Comparison of ENCODE assay signal across 8 mouse cellular contexts in genomic region chr13:55512379-55513031, GRCm38 (mm10). TPM values are rescaled to one million over a fixed set of nuclear protein-coding genes. Genes with fewer than 3 reads are reported as not detected.
DNase-seq lines count a peak whose midpoint lies in the region; ATAC-seq and TF ChIP-seq lines count a peak whose summit lies in the region.

No protein-coding gene starts in this region.

- peak; percentile 58 for ATAC-seq in hindbrain, embryonic 15.5 days (ENCODE audit: low FRiP score, low read depth)
- peak; percentile 26 for ATAC-seq in liver, embryonic 13.5 days (ENCODE audit: low read depth)
- peak; percentile 62 for ATAC-seq in neural tube, embryonic 13.5 days (ENCODE audit: low read depth)
- ATAC-seq in erythroid progenitor cell, adult 5-6 weeks (replicated peaks; ENCODE audit: low FRiP score, poor library complexity, severe bottlenecking), result no peak

- H3K4me3 ChIP-seq in cerebellum, adult 2 months (replicated peaks; ENCODE audit: insufficient read depth, low read depth, low read length), result peak overlapping the region; percentile 67
- H3K4me3 ChIP-seq in hindbrain, embryonic 15.5 days, result peak overlapping the region; percentile 85
- peak overlapping the region; percentile 75 for H3K4me3 ChIP-seq in liver, embryonic 13.5 days (replicated peaks)
- H3K4me3 ChIP-seq in neural tube, embryonic 13.5 days, result peak overlapping the region; percentile 72

- H3K27me3 ChIP-seq in cerebellum, adult 2 months (ENCODE audit: control insufficient read depth, insufficient read depth, low read length), result no peaks in the 10 kb centered on the region
- no peaks in the 10 kb centered on the region for H3K27me3 ChIP-seq in hindbrain, embryonic 15.5 days
- H3K27me3 ChIP-seq in liver, embryonic 13.5 days, result peaks cover 18% of the 10 kb centered on the region
- peaks cover 7% of the 10 kb centered on the region; the same call in 1 of the 2 replicates for H3K27me3 ChIP-seq in neural tube, embryonic 13.5 days

- H3K4me2 ChIP-seq in hindbrain, embryonic 15.5 days, result peak overlapping the region; percentile 79
- peak overlapping the region; percentile 97 for H3K4me2 ChIP-seq in liver, embryonic 13.5 days
- peak overlapping the region; percentile 96 for H3K4me2 ChIP-seq in neural tube, embryonic 13.5 days

- peak overlapping the region; percentile 90 for H3K9ac ChIP-seq in hindbrain, embryonic 15.5 days
- H3K9ac ChIP-seq in liver, embryonic 13.5 days, result peak overlapping the region; percentile 81
- H3K9ac ChIP-seq in neural tube, embryonic 13.5 days, result peak overlapping the region; percentile 86

- WGBS in cerebellum, adult 2 months, result under 1% methylated on average over 25 of the region's 25 CpGs
- WGBS in hindbrain, embryonic 15.5 days, result 1% methylated on average over 25 of the region's 25 CpGs
- 5% methylated on average over 24 of the region's 25 CpGs for WGBS in liver, embryonic 13.5 days (ENCODE audit: insufficient replicate concordance)
- 4% methylated on average over 25 of the region's 25 CpGs for WGBS in neural tube, embryonic 13.5 days

- peaks cover 5% of the 10 kb centered on the region for H3K4me1 ChIP-seq in cerebellum, adult 2 months (ENCODE audit: control insufficient read depth, insufficient read depth, low read length)
- H3K4me1 ChIP-seq in hindbrain, embryonic 15.5 days (replicated peaks), result peaks cover 30% of the 10 kb centered on the region
- peaks cover 55% of the 10 kb centered on the region for H3K4me1 ChIP-seq in liver, embryonic 13.5 days (replicated peaks)
- H3K4me1 ChIP-seq in neural tube, embryonic 13.5 days (replicated peaks), result peaks cover 29% of the 10 kb centered on the region

- TF ChIP-seq CTCF in cerebellum, adult 2 months (IDR thresholded peaks at IDR 0.05; ENCODE audit: borderline replicate concordance, insufficient read depth, low read depth, low read length), result no peak

- no peak overlapping the region for H3K27ac ChIP-seq in cerebellum, adult 2 months (ENCODE audit: insufficient read depth, low read length)
- H3K27ac ChIP-seq in hindbrain, embryonic 15.5 days (replicated peaks), result peak overlapping the region; percentile 91
- peak overlapping the region; percentile 82 for H3K27ac ChIP-seq in liver, embryonic 13.5 days
- H3K27ac ChIP-seq in neural tube, embryonic 13.5 days (replicated peaks), result peak overlapping the region; percentile 67

- H3K9me3 ChIP-seq in hindbrain, embryonic 15.5 days, result no peaks in the 10 kb centered on the region
- no peaks in the 10 kb centered on the region for H3K9me3 ChIP-seq in liver, embryonic 13.5 days (replicated peaks)
- no peaks in the 10 kb centered on the region for H3K9me3 ChIP-seq in neural tube, embryonic 13.5 days

- TF ChIP-seq POLR2A in cerebellum, adult 2 months (IDR thresholded peaks at IDR 0.05; ENCODE audit: borderline replicate concordance, insufficient read depth, low read length), result no peak

- peak; percentile 43 for DNase-seq in right cerebral cortex, postnatal 4 days
- DNase-seq in right cerebral cortex, adult 18-20 months, result no peak
- peak; percentile 67 for DNase-seq in cerebellum, adult 2 months
- peak; percentile 77 for DNase-seq in gastrocnemius, adult 18-20 months (ENCODE audit: low spot score)
- no peak for DNase-seq in liver, embryonic 13.5 days

- peaks cover 2% of the 10 kb centered on the region; the same call in 1 of the 2 replicates for H3K36me3 ChIP-seq in hindbrain, embryonic 15.5 days
- peaks cover 21% of the 10 kb centered on the region for H3K36me3 ChIP-seq in liver, embryonic 13.5 days
- peaks cover 31% of the 10 kb centered on the region for H3K36me3 ChIP-seq in neural tube, embryonic 13.5 days

RNA-seq across cellular contexts. Expression of gene Pdlim7, which starts 1.0 kb away (rescaled TPM):
- polyA plus RNA-seq in cerebellum, adult 2 months (2012; rRNA removed), result 66.8 and 67.2 TPM in 2 replicates
- total RNA-seq in gastrocnemius, adult 18-20 months (2021), result 100 to 1,000 TPM; 450 to 533 TPM
- polyA plus RNA-seq in hindbrain, embryonic 15.5 days (2015; fragmentation: Nextera tagmentation; extraction: Ambion mirVana), result 158 and 171 TPM in 2 replicates
- 27.5 and 28.8 TPM in 2 replicates for polyA plus RNA-seq in liver, embryonic 13.5 days (2015; fragmentation: Nextera tagmentation; extraction: Ambion mirVana)
- 155 and 167 TPM in 2 replicates for polyA plus RNA-seq in neural tube, embryonic 13.5 days (2015; fragmentation: Nextera tagmentation; extraction: Ambion mirVana)
- total RNA-seq in erythroid progenitor cell, adult 5-6 weeks (2015; ENCODE audit: low replicate concordance), result 0.84 and 1.4 TPM in 2 replicates
- total RNA-seq in erythroid progenitor cell, adult 5-6 weeks (2017; ENCODE audit: low replicate concordance), result 0.15 and 3.5 TPM in 2 replicates

RNA-seq across cellular contexts. Expression of gene Dok3, which starts 16.6 kb away (rescaled TPM):
- 9.3 and 9.8 TPM in 2 replicates for polyA plus RNA-seq in cerebellum, adult 2 months (2012; rRNA removed)
- total RNA-seq in gastrocnemius, adult 18-20 months (2021), result 1 to 10 TPM in 1 of 2 experiments, under 1 TPM in 1; 0.93 to 1.0 TPM
- 5.2 and 5.3 TPM in 2 replicates for polyA plus RNA-seq in hindbrain, embryonic 15.5 days (2015; fragmentation: Nextera tagmentation; extraction: Ambion mirVana)
- 3.4 and 3.8 TPM in 2 replicates for polyA plus RNA-seq in liver, embryonic 13.5 days (2015; fragmentation: Nextera tagmentation; extraction: Ambion mirVana)
- 4.2 and 4.6 TPM in 2 replicates for polyA plus RNA-seq in neural tube, embryonic 13.5 days (2015; fragmentation: Nextera tagmentation; extraction: Ambion mirVana)
- 23.8 and 31.4 TPM in 2 replicates for total RNA-seq in erythroid progenitor cell, adult 5-6 weeks (2015; ENCODE audit: low replicate concordance)
- total RNA-seq in erythroid progenitor cell, adult 5-6 weeks (2017; ENCODE audit: low replicate concordance), result 5.5 and 7.1 TPM in 2 replicates

RNA-seq across cellular contexts. Expression of gene Ddx41, which starts 24.0 kb away (rescaled TPM):
- polyA plus RNA-seq in cerebellum, adult 2 months (2012; rRNA removed), result 66.3 and 70.3 TPM in 2 replicates
- 10 to 100 TPM in 1 of 2 experiments, 1 to 10 TPM in 1; 9.1 to 12.0 TPM for total RNA-seq in gastrocnemius, adult 18-20 months (2021)
- 54.5 and 58.8 TPM in 2 replicates for polyA plus RNA-seq in hindbrain, embryonic 15.5 days (2015; fragmentation: Nextera tagmentation; extraction: Ambion mirVana)
- polyA plus RNA-seq in liver, embryonic 13.5 days (2015; fragmentation: Nextera tagmentation; extraction: Ambion mirVana), result 31.7 and 32.8 TPM in 2 replicates
- polyA plus RNA-seq in neural tube, embryonic 13.5 days (2015; fragmentation: Nextera tagmentation; extraction: Ambion mirVana), result 51.6 and 54.4 TPM in 2 replicates
- 5.8 and 5.9 TPM in 2 replicates for total RNA-seq in erythroid progenitor cell, adult 5-6 weeks (2015; ENCODE audit: low replicate concordance)
- 9.1 and 28.7 TPM in 2 replicates for total RNA-seq in erythroid progenitor cell, adult 5-6 weeks (2017; ENCODE audit: low replicate concordance)

RNA-seq across cellular contexts. Expression of gene Dbn1, which starts 24.6 kb away (rescaled TPM):
- polyA plus RNA-seq in cerebellum, adult 2 months (2012; rRNA removed), result 97.4 and 108 TPM in 2 replicates
- 1 to 10 TPM; 4.0 to 6.2 TPM for total RNA-seq in gastrocnemius, adult 18-20 months (2021)
- polyA plus RNA-seq in hindbrain, embryonic 15.5 days (2015; fragmentation: Nextera tagmentation; extraction: Ambion mirVana), result 498 and 572 TPM in 2 replicates
- polyA plus RNA-seq in liver, embryonic 13.5 days (2015; fragmentation: Nextera tagmentation; extraction: Ambion mirVana), result 11.5 and 12.3 TPM in 2 replicates
- 574 and 615 TPM in 2 replicates for polyA plus RNA-seq in neural tube, embryonic 13.5 days (2015; fragmentation: Nextera tagmentation; extraction: Ambion mirVana)
- total RNA-seq in erythroid progenitor cell, adult 5-6 weeks (2015; ENCODE audit: low replicate concordance), result not detected in 2 replicates
- 0.45 TPM in 1 of 2 replicates, not detected in the other for total RNA-seq in erythroid progenitor cell, adult 5-6 weeks (2017; ENCODE audit: low replicate concordance)

RNA-seq across cellular contexts. Expression of gene Prr7, which starts 48.4 kb away (rescaled TPM):
- 10.7 and 13.0 TPM in 2 replicates for polyA plus RNA-seq in cerebellum, adult 2 months (2012; rRNA removed)
- total RNA-seq in gastrocnemius, adult 18-20 months (2021), result under 1 TPM in 1 of 2 experiments, not detected in 1; 0.21 TPM
- polyA plus RNA-seq in hindbrain, embryonic 15.5 days (2015; fragmentation: Nextera tagmentation; extraction: Ambion mirVana), result 4.6 and 5.1 TPM in 2 replicates
- polyA plus RNA-seq in liver, embryonic 13.5 days (2015; fragmentation: Nextera tagmentation; extraction: Ambion mirVana), result not detected in 2 replicates
- polyA plus RNA-seq in neural tube, embryonic 13.5 days (2015; fragmentation: Nextera tagmentation; extraction: Ambion mirVana), result 2.5 and 3.1 TPM in 2 replicates
- not detected in 2 replicates for total RNA-seq in erythroid progenitor cell, adult 5-6 weeks (2015; ENCODE audit: low replicate concordance)
- total RNA-seq in erythroid progenitor cell, adult 5-6 weeks (2017; ENCODE audit: low replicate concordance), result not detected in 2 replicates

Comparison
In these comparisons a context has a peak if more than half of its experiments do, and no peak if none do; other contexts are left out.
1. DNase-seq: peak in right cerebral cortex, postnatal 4 days (single experiment), cerebellum, adult 2 months (2 of 2) and gastrocnemius, adult 18-20 months (single experiment); none in right cerebral cortex, adult 18-20 months (single experiment) and liver, embryonic 13.5 days (single experiment).
2. Peak in every context shown above with its lines, with median percentiles within 50 percentile points of each other: H3K4me3 ChIP-seq, H3K4me2 ChIP-seq and H3K9ac ChIP-seq.